Mouse (Mus musculus) thymus, adult 2 months (tissue): Measurements from ENCODE around the gene Lyl1. TPM values are rescaled to one million over a fixed set of nuclear protein-coding genes. Genes with fewer than 3 reads are reported as not detected.
A peak's percentile ranks its signal among the peaks of the same experiment; 100 is the strongest.

ENCODE experiments used
- DNase-seq: peaks from one replicate; pipeline ENCODE4 v3.0.0; 2021
- H3K27ac ChIP-seq: fragments of 200-500 bp; 2 replicates; pipeline ENCODE4 v1.5.1; 2012; ENCODE audit warnings: low read length, control low read depth; ENCODE audit not compliant: control insufficient read depth, insufficient read depth
- H3K27me3 ChIP-seq: fragments of 200-500 bp; 2 replicates; pipeline ENCODE4 v1.6.1; 2012; ENCODE audit warnings: mild to moderate bottlenecking, low read length, moderate library complexity, mixed read lengths; ENCODE audit not compliant: control insufficient read depth, insufficient read depth
- H3K36me3 ChIP-seq: fragments of 200-500 bp; 2 replicates; pipeline ENCODE4 v1.6.1; 2012; ENCODE audit warnings: mild to moderate bottlenecking, low read length, moderate library complexity; ENCODE audit not compliant: control insufficient read depth, insufficient read depth
- H3K4me1 ChIP-seq: fragments of 200-500 bp; replicated peaks from 2 replicates; pipeline ENCODE4 v1.6.1; 2012; ENCODE audit warnings: low read length; ENCODE audit not compliant: control insufficient read depth, insufficient read depth
- H3K4me3 ChIP-seq: fragments of 200-500 bp; 2 replicates; pipeline ENCODE4 v1.5.1; 2012; ENCODE audit warnings: mild to moderate bottlenecking, low read length, control low read depth, moderate library complexity; ENCODE audit not compliant: control insufficient read depth, insufficient read depth
- CTCF ChIP-seq: fragments of 200-500 bp; IDR thresholded peaks from 2 replicates; pipeline ENCODE4 v1.5.1; 2012; ENCODE audit warnings: mild to moderate bottlenecking, control low read depth, low read length, moderate library complexity, borderline replicate concordance; ENCODE audit not compliant: control insufficient read depth, poor library complexity, insufficient read depth; ENCODE audit errors: extremely low read depth
- POLR2A ChIP-seq: fragments of 200-500 bp; IDR thresholded peaks from 2 replicates; pipeline ENCODE4 v1.6.1; 2012; ENCODE audit warnings: mild to moderate bottlenecking, low read length, control low read depth, moderate library complexity; ENCODE audit not compliant: control insufficient read depth, poor library complexity, insufficient read depth; ENCODE audit errors: extremely low read depth
- WGBS: fragments of 180-500 bp; shearing (Covaris S2); methylation state at CpG from one replicate; pipeline ENCODE4 v1.1.7; 2018; 5-methylcytosine and 5-hydroxymethylcytosine counted together
- polyA plus RNA-seq: library from polyadenylated mRNA; depleted of rRNA; stranded (reverse); fragments of >200 nt; gene quantifications from 2 replicates; pipeline ENCODE4 v1.2.3, GENCODE M21; 2012

Gene Lyl1
- polyA plus RNA-seq, 1 experiment: 7.1 TPM

DNA sequence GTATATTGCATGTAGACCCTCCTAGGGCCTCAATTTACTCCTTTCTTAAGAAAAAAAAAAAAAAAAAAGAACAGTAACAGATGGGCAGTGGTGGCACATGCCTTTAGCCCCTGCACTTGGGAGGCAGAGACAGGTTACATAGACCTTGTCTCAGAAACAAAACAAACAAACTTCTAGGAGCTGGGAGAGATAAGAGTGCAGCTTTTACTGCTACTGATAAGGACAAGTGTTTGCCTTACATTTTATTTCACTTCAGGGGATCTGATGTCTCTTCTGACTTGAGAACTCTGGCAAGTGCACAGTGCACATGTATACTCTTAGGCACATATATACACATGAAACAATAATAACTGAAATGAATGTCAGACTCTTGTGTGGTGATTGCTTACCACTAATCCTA is 44.1 kb upstream of the Lyl1 start:
- peak overlapping the region; percentile 21; the same call in 1 of the 2 replicates for H3K27ac ChIP-seq
- no peaks in the 10 kb centered on the region for H3K27me3 ChIP-seq
- no peak for TF ChIP-seq POLR2A
- no peak for TF ChIP-seq CTCF
- H3K4me3 ChIP-seq: no peak overlapping the region
- H3K4me1 ChIP-seq: peaks cover 29% of the 10 kb centered on the region
- no peak for DNase-seq
- no peaks in the 10 kb centered on the region for H3K36me3 ChIP-seq

DNA sequence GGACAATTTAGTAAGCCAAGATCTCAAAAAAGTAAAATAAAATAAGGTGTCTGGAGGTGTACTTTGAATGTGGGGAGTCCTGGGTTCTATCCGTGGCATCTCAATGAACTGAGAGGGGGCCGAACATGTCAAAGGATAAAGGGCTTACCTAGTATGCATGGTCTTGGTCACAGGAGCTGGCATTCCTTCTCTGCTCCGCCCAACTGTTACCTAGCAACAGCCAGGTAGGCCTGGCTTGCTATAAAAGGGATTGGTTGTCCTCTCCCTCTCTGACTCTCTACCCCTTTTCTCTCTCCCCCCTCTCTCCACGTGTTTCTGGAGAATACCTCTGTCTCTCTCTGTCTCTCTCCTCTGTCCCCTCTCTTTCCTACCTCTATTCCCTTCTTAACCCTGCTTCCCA is 43.6 kb upstream of the Lyl1 start:
- DNase-seq: no peak
- Histone ChIP-seq H3K4me3 (no peak overlapping the region), H3K27me3 (no peaks in the 10 kb centered on the region), H3K36me3 (no peaks in the 10 kb centered on the region), H3K4me1 (peaks cover 29% of the 10 kb centered on the region), H3K27ac (no peak overlapping the region)
- WGBS: 86% methylated on average over 4 of the region's 4 CpGs
- TF ChIP-seq POLR2A: no peak

DNA sequence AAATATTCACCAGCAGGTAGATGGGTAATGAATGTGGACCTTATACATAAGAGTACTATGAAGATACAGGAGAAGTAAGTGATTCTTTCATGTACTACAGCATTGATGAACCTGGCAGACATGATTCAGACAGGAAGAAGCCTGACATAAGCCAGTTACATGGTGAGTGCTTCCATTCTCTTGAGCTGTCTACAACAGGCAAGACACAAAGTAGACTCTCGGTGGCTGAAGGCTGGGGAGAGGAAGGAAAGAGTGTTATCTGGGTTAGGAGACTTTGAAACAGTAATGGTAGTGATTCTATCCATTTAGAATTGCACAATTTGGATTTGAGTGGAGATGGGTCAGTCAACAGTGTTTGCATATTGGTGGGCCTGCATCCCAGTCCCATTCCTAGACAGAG is 42.3 kb upstream of the Lyl1 start:
- no peak overlapping the region for H3K27ac ChIP-seq
- WGBS: 48% methylated on average over 1 of the region's 1 CpGs
- H3K4me3 ChIP-seq: no peak overlapping the region
- H3K36me3 ChIP-seq: no peaks in the 10 kb centered on the region
- TF ChIP-seq CTCF (no peak), POLR2A (no peak)
- H3K4me1 ChIP-seq: peaks cover 36% of the 10 kb centered on the region
- DNase-seq: no peak
- no peaks in the 10 kb centered on the region for H3K27me3 ChIP-seq

DNA sequence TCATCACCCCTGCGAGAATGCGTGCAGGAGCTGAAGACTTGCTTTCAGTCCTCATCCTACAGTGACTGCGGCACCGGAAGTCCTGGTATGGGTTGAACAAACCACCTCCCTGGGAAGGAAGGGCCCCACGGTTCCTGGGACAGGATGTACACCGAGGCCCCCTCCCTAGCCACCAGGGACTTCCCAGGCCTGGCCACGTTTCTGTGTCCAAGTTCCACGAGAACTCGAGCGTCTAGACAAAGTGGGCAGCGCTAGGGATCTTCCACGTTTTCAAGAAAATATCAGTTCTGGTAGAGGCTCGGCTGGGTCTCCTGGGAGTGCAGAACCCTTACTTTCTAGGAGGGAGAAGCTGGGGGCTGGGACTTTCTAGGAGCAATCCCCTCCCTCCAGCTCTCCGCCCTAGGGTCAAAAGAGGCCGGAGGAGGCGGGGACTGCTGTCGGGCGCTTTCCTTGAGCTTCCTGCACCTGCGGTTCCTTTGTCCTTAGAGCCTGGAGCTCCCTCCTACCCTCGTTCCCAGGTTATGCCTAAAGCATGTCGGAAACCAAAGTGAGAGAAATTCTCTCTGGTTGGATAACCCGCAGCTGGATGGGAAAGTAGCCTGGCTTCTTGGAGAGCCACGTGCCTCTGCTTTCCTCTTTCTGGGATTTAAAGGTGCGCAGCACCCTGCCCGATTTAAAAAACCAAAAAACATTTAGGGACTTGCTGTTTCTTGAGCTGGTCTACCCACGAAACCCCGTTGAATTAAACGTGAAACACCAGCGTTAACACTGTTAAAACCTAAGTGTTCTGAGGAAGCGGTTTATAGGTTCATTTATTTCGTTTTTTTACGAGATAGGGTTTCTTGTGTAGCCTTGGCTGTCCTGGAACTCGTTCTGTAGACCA is 41.1 kb upstream of the Lyl1 start:
- peak; percentile 83 for DNase-seq
- WGBS: 2% methylated on average over 33 of the region's 33 CpGs
- Histone ChIP-seq H3K27me3 (no peaks in the 10 kb centered on the region), H3K27ac (peak overlapping the region; percentile 91), H3K36me3 (no peaks in the 10 kb centered on the region), H3K4me3 (peak overlapping the region; percentile 41), H3K4me1 (peaks cover 38% of the 10 kb centered on the region)
- TF ChIP-seq CTCF (no peak), POLR2A (no peak)

DNA sequence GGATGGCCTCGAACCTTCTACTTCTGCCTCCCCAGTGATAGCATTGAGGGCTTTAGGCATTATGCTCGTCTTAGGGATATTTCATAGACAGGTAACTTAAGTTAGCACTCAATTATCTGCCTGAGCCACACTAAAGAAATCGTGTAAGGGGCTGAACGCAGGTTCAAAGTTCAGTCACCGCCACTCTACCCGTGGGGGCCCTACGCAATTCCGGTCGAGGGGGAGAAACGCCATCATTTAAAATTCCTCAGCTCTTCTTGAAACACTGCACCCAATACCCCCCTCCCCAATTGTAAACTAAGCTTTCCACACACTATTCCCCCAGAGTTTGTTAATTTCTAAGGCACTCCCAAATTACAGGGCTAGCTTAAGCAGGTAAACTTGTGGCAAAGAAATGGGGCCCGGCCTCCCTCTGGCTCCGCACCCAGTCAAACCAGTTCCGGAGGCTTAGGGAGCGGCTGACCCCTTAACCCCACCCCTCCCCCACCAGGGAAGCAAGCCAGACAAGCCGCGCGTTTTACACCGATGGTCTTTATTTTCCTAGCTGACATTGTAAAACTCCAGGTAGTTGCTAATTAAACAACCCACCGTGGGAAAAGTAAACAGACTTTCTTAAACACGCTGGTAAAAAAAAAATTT is 40.3 kb upstream of the Lyl1 start:
- peak overlapping the region; percentile 76 for H3K4me3 ChIP-seq
- WGBS: 1% methylated on average over 20 of the region's 20 CpGs
- no peak for TF ChIP-seq CTCF
- TF ChIP-seq POLR2A: no peak
- peaks cover 36% of the 10 kb centered on the region for H3K4me1 ChIP-seq
- DNase-seq: peak; percentile 43
- H3K27ac ChIP-seq: peak overlapping the region; percentile 91
- H3K27me3 ChIP-seq: no peaks in the 10 kb centered on the region
- no peaks in the 10 kb centered on the region for H3K36me3 ChIP-seq

DNA sequence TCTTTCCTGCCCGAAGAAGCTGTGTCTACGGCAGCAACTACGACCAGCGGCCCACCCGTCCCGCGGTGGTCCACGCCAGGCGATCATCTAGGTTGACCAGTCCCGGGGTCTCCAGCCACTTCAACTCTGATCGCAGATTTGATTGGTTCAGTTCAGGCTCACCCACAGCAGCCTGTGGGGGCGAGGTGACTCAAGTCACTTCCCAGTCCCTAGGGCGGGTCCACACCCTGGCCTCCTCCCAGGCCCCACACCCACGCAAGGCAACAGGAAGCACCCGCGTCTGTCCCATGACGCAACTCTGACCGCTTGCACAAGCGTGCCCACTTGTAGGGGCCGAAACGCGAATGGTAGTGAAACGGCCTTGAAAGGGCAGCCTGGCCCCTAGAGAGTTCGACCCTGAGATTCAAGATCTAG is 39.8 kb upstream of the Lyl1 start:
- Histone ChIP-seq H3K4me3 (peak overlapping the region; percentile 76), H3K4me1 (peaks cover 31% of the 10 kb centered on the region), H3K36me3 (no peaks in the 10 kb centered on the region), H3K27ac (peak overlapping the region; percentile 91), H3K27me3 (no peaks in the 10 kb centered on the region)
- TF ChIP-seq POLR2A (no peak), CTCF (no peak)
- 1% methylated on average over 24 of the region's 24 CpGs for WGBS
- peak; percentile 74 for DNase-seq

DNA sequence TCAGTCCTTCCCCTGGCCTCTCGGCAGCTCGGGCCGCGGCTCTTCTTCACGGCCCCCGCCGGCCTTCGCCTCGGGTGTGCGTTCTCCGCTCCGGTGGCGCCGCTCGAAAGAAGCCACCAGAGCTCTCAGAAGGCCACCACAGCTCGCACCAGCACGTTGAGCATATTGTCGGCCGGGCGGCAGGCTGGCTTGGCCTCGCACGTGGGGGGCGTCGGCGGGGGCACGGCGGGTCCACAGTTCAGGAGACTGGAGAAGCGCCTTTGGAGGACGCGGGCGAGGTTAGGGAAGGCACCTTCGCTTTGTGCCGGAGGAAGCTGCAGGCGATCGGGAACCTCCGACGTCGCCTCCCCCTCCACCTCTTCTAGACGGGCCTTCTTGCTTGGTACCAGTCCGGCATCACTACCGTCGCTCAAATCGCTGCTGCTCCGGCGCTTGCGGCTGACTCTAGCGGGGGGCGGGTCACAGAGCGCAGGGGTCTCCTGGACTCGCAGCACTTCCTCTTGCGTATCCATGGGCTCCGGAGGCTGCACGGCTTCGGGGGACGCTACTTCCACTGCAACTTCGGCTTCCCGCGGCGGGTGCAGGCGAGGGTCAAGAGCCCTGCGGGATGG is 39.2 kb upstream of the Lyl1 start:
- peaks cover 26% of the 10 kb centered on the region for H3K4me1 ChIP-seq
- peak overlapping the region; percentile 91 for H3K27ac ChIP-seq
- peak overlapping the region; percentile 76 for H3K4me3 ChIP-seq
- H3K36me3 ChIP-seq: no peaks in the 10 kb centered on the region
- peak; percentile 67 for DNase-seq
- TF ChIP-seq POLR2A (no peak), CTCF (0 out of 2 replicates have a peak, but pooled peaks have one; percentile 9)
- under 1% methylated on average over 61 of the region's 61 CpGs for WGBS
- no peaks in the 10 kb centered on the region for H3K27me3 ChIP-seq
